Mouse (Mus musculus) E14TG2a.4 (cell line): ENCODE measurements around the gene Sgpl1.

Source experiments
- CTCF ChIP-seq: conservative IDR thresholded peaks from 2 replicates; pipeline ENCODE4 v1.5.1; 2014; ENCODE audit warnings: low read length
- NANOG ChIP-seq: IDR thresholded peaks from 2 replicates; pipeline ENCODE4 v1.6.1; 2014; ENCODE audit warnings: borderline replicate concordance, low read length, mixed read lengths

GRCm38 (mm10) chr10:61134041-61134440 lies 13.5 kb downstream of the Sgpl1 start:
- no peak for TF ChIP-seq CTCF
- TF ChIP-seq NANOG: no peak
